Mouse (Mus musculus) intestine, embryonic 16.5 days (tissue): ENCODE results near the gene Gm10282. TPM values are rescaled to one million over a fixed set of nuclear protein-coding genes. Genes with fewer than 3 reads are reported as not detected.

Experiments used
- ATAC-seq: fragments of 200-750 bp; cut with Nextera tagmentation; 2 replicates; pipeline ENCODE4 v1.8.0; 2017; ENCODE audit warnings: moderate TSS enrichment, moderate library complexity
- H3K27ac ChIP-seq: fragments of 300-500 bp; sonication (generic); 2 replicates; pipeline ENCODE4 v1.5.1; 2014; ENCODE audit warnings: mild to moderate bottlenecking, low read length
- H3K27me3 ChIP-seq: fragments of 300-500 bp; sonication (generic); replicated peaks from 2 replicates; pipeline ENCODE4 v1.6.1; 2014; ENCODE audit warnings: low read length, control low read depth, mixed read lengths; ENCODE audit not compliant: control insufficient read depth, insufficient read depth
- H3K36me3 ChIP-seq: fragments of 300-500 bp; sonication (generic); 2 replicates; pipeline ENCODE4 v1.6.1; 2014; ENCODE audit warnings: low read length, control low read depth; ENCODE audit not compliant: control insufficient read depth, insufficient read depth
- H3K4me1 ChIP-seq: fragments of 300-500 bp; sonication (generic); 2 replicates; pipeline ENCODE4 v1.6.1; 2014; ENCODE audit warnings: low read length, control low read depth, mixed read lengths; ENCODE audit not compliant: control insufficient read depth, insufficient read depth
- H3K4me2 ChIP-seq: fragments of 300-500 bp; sonication (generic); 2 replicates; pipeline ENCODE4 v1.6.1; 2014; ENCODE audit warnings: low read depth, low read length, control low read depth
- H3K4me3 ChIP-seq: fragments of 300-500 bp; sonication (generic); 2 replicates; pipeline ENCODE4 v1.5.1; 2014; ENCODE audit warnings: mild to moderate bottlenecking, low read length
- H3K9ac ChIP-seq: fragments of 300-500 bp; sonication (generic); 2 replicates; pipeline ENCODE4 v1.6.1; 2014; ENCODE audit warnings: low read depth, low read length
- H3K9me3 ChIP-seq: fragments of 300-500 bp; sonication (generic); 2 replicates; pipeline ENCODE4 v1.6.1; 2016; ENCODE audit warnings: low read length, control low read depth; ENCODE audit not compliant: control insufficient read depth
- WGBS: fragments of 180-500 bp; shearing (Covaris S2); extraction: QIAGEN DNeasy Blood & Tissue Kit; methylation state at CpG from one replicate; pipeline ENCODE4 v1.1.7; 2014; 5-methylcytosine and 5-hydroxymethylcytosine counted together
- polyA plus RNA-seq: library from polyadenylated mRNA; unstranded; fragments of >200 nt; fragmentation: Nextera tagmentation; extraction: Ambion mirVana; gene quantifications from 2 replicates; pipeline ENCODE4 v1.2.1, GENCODE M21; 2015

Gene Gm10282
- polyA plus RNA-seq, 1 experiment from 2014 or later = 18.9 TPM

GRCm38 (mm10) chr8:72271051-72271660 is 33.9 kb downstream of the Gm10282 start:
- Histone ChIP-seq H3K4me1 (no peaks in the 10 kb centered on the region), H3K4me3 (no peak overlapping the region), H3K27me3 (no peaks in the 10 kb centered on the region), H3K4me2 (no peak overlapping the region), H3K27ac (no peak overlapping the region), H3K9ac (no peak overlapping the region), H3K36me3 (no peaks in the 10 kb centered on the region), H3K9me3 (no peaks in the 10 kb centered on the region)
- ATAC-seq = no peak
- 53% methylated on average over 11 of the region's 11 CpGs for WGBS

GRCm38 (mm10) chr8:72270606-72271005 is 34.5 kb downstream of the Gm10282 start:
- no peak overlapping the region for H3K9ac ChIP-seq
- no peak for ATAC-seq
- H3K27me3 ChIP-seq = no peaks in the 10 kb centered on the region
- H3K9me3 ChIP-seq = no peaks in the 10 kb centered on the region
- no peak overlapping the region for H3K4me2 ChIP-seq
- no peaks in the 10 kb centered on the region for H3K36me3 ChIP-seq
- no peak overlapping the region for H3K4me3 ChIP-seq
- H3K27ac ChIP-seq = no peak overlapping the region
- WGBS = 86% methylated on average over 12 of the region's 12 CpGs
- no peaks in the 10 kb centered on the region for H3K4me1 ChIP-seq

DNA sequence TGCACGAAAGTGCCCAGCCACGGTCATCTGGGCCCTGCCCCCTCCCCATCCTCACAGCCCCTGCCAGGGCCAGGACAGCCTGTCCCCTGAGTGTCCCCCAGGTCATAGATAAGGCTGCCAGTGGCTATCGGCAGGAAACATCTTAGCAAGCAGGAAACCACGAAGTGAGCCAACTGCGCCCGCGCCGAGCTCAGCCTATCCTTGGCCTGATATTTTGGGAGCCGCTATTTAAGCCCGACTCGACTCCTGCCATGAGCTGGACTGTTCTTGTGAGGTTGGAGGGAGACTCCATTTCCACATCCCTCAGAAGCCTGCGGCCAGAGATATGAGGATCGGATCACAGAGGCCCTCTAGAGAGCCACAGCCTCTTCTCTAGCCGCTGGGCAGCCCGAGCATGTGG is 36.7 kb downstream of the Gm10282 start:
- Histone ChIP-seq H3K9ac (no peak overlapping the region), H3K4me2 (no peak overlapping the region), H3K27me3 (no peaks in the 10 kb centered on the region), H3K4me3 (no peak overlapping the region), H3K27ac (0 out of 2 replicates have a peak overlapping the region, but pooled peaks have one; percentile 7), H3K4me1 (no peaks in the 10 kb centered on the region), H3K36me3 (no peaks in the 10 kb centered on the region), H3K9me3 (no peaks in the 10 kb centered on the region)
- peak; percentile 69 for ATAC-seq
- WGBS = 84% methylated on average over 15 of the region's 15 CpGs

DNA sequence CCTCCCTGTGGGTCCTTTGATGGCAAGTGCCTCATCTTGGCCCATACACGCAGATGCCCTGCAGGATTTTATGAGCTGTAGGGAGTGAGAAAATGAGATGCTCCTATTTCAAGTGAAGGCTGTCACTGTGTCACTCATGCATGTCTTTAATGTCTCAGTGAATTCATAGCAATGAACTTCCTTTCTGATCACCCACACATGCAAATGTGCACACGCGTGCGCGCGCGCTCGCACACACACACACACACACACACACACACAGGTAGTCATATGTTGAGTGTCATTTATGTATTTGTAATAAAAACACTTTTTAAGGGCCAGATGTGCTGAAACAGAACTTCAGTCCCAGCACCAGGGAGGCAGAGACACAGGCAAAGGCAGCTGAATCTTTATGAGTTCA is 38.0 kb downstream of the Gm10282 start:
- H3K9me3 ChIP-seq = no peaks in the 10 kb centered on the region
- no peak overlapping the region for H3K4me3 ChIP-seq
- no peaks in the 10 kb centered on the region for H3K36me3 ChIP-seq
- no peak for ATAC-seq
- WGBS = 96% methylated on average over 8 of the region's 8 CpGs
- H3K4me2 ChIP-seq = no peak overlapping the region
- no peak overlapping the region for H3K27ac ChIP-seq
- H3K9ac ChIP-seq = no peak overlapping the region
- H3K27me3 ChIP-seq = no peaks in the 10 kb centered on the region
- no peaks in the 10 kb centered on the region for H3K4me1 ChIP-seq

- Histone ChIP-seq H3K4me1 (no peaks in the 10 kb centered on the region), H3K9me3 (no peaks in the 10 kb centered on the region), H3K36me3 (no peaks in the 10 kb centered on the region), H3K27ac (no peak overlapping the region), H3K9ac (no peak overlapping the region), H3K4me2 (no peak overlapping the region), H3K4me3 (no peak overlapping the region), H3K27me3 (no peaks in the 10 kb centered on the region)
- no peak for ATAC-seq
These were observed 38.4 kb downstream of the Gm10282 start for GRCm38 (mm10) chr8:72266671-72267070.

GRCm38 (mm10) chr8:72265342-72265741 is 39.7 kb downstream of the Gm10282 start:
- H3K4me3 ChIP-seq = no peak overlapping the region
- no peaks in the 10 kb centered on the region for H3K4me1 ChIP-seq
- ATAC-seq = no peak
- no peak overlapping the region for H3K4me2 ChIP-seq
- no peak overlapping the region for H3K9ac ChIP-seq
- WGBS = 40% methylated on average over 6 of the region's 7 CpGs
- H3K36me3 ChIP-seq = no peaks in the 10 kb centered on the region
- H3K27me3 ChIP-seq = no peaks in the 10 kb centered on the region
- H3K9me3 ChIP-seq = no peaks in the 10 kb centered on the region
- no peak overlapping the region for H3K27ac ChIP-seq

GRCm38 (mm10) chr8:72263451-72263850 is 41.6 kb downstream of the Gm10282 start:
- H3K9me3 ChIP-seq = no peaks in the 10 kb centered on the region

DNA sequence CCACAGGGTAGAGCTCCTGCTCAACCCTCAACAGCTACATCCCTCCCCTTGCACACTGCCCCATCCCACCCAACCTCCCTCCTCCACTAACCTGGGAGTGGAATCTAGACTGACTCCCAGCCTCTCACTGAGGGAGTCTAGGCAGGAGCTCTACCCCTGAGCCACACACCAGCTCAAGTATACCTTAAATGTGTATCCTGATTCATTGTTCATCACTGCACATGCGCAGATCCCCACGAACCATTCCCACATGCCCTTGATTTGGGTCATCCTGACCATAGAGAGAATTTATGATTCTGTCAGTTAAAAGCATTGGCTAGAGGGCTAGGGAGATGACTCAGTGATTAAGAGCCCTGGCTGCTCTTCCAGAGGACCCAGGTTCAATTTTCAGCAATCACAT is 42.3 kb downstream of the Gm10282 start:
- 95% methylated on average over 2 of the region's 2 CpGs for WGBS
- ATAC-seq = no peak
- no peaks in the 10 kb centered on the region for H3K4me1 ChIP-seq
- no peaks in the 10 kb centered on the region for H3K9me3 ChIP-seq
- no peak overlapping the region for H3K27ac ChIP-seq
- H3K27me3 ChIP-seq = no peaks in the 10 kb centered on the region
- no peak overlapping the region for H3K4me2 ChIP-seq
- H3K36me3 ChIP-seq = no peaks in the 10 kb centered on the region
- H3K9ac ChIP-seq = no peak overlapping the region
- H3K4me3 ChIP-seq = no peak overlapping the region

More at GRCm38 (mm10) chr8:72263451-72263850, 41.6 kb downstream of the Gm10282 start:
- H3K9ac ChIP-seq = no peak overlapping the region
- H3K4me1 ChIP-seq = no peaks in the 10 kb centered on the region
- ATAC-seq = no peak
- no peak overlapping the region for H3K4me2 ChIP-seq
- H3K27ac ChIP-seq = no peak overlapping the region
- no peaks in the 10 kb centered on the region for H3K36me3 ChIP-seq
- H3K4me3 ChIP-seq = no peak overlapping the region
- WGBS = 65% methylated on average over 7 of the region's 7 CpGs
- no peaks in the 10 kb centered on the region for H3K27me3 ChIP-seq

- no peak for ATAC-seq
- no peak overlapping the region for H3K4me3 ChIP-seq
- no peak overlapping the region for H3K9ac ChIP-seq
- H3K27me3 ChIP-seq = no peaks in the 10 kb centered on the region
- no peak overlapping the region for H3K4me2 ChIP-seq
- WGBS = 50% methylated on average over 5 of the region's 5 CpGs
- H3K4me1 ChIP-seq = no peaks in the 10 kb centered on the region
- no peak overlapping the region for H3K27ac ChIP-seq
- H3K9me3 ChIP-seq = no peaks in the 10 kb centered on the region
- H3K36me3 ChIP-seq = no peaks in the 10 kb centered on the region
These were observed 43.2 kb downstream of the Gm10282 start for GRCm38 (mm10) chr8:72261872-72262271.

GRCm38 (mm10) chr8:72261431-72261830 is 43.6 kb downstream of the Gm10282 start:
- ATAC-seq = no peak
- Histone ChIP-seq H3K4me2 (no peak overlapping the region), H3K4me1 (no peaks in the 10 kb centered on the region), H3K9me3 (no peaks in the 10 kb centered on the region), H3K27me3 (no peaks in the 10 kb centered on the region), H3K4me3 (no peak overlapping the region), H3K36me3 (no peaks in the 10 kb centered on the region), H3K27ac (no peak overlapping the region), H3K9ac (no peak overlapping the region)
